Mouse (Mus musculus): ENCODE data around the gene Utp20.
"Not testable (repeated sequence)": the region's sequence is repeated elsewhere in the genome, so short reads cannot be mapped to it uniquely, and the experiment has no call there.

Gene Utp20

GRCm38 (mm10) chr10:88783135-88783534, 43.5 kb downstream of the Utp20 start:
- DNase-seq: not testable (repeated sequence)

- DNase-seq: no peak
These were observed 45.9 kb downstream of the Utp20 start for GRCm38 (mm10) chr10:88780716-88781115.

GRCm38 (mm10) chr10:88776206-88776605, 50.4 kb downstream of the Utp20 start:
- DNase-seq: no peak

GRCm38 (mm10) chr10:88772965-88773364, 53.6 kb downstream of the Utp20 start:
- DNase-seq: not testable (repeated sequence)

GRCm38 (mm10) chr10:88769676-88770075, 56.9 kb downstream of the Utp20 start:
- no peak for DNase-seq

- no peak for DNase-seq
These were observed 57.6 kb downstream of the Utp20 start for GRCm38 (mm10) chr10:88768961-88769360.

- DNase-seq: no peak
These were observed 61.0 kb downstream of the Utp20 start for GRCm38 (mm10) chr10:88765431-88766142.

- no peak for DNase-seq
These were observed 64.9 kb downstream of the Utp20 start for GRCm38 (mm10) chr10:88761524-88762212.

GRCm38 (mm10) chr10:88741426-88741825, 85.2 kb downstream of the Utp20 start:
- DNase-seq: no peak

- DNase-seq: no peak
These were observed 85.8 kb downstream of the Utp20 start for GRCm38 (mm10) chr10:88740781-88741180.

- no peak for DNase-seq
These were observed 86.8 kb downstream of the Utp20 start for GRCm38 (mm10) chr10:88739818-88740217.

- DNase-seq: not testable (repeated sequence)
These were observed 87.5 kb downstream of the Utp20 start for GRCm38 (mm10) chr10:88739074-88739473.

- peak in 1 of 2 experiments; percentile 7 for DNase-seq
These were observed 94.3 kb downstream of the Utp20 start for GRCm38 (mm10) chr10:88732309-88732622.

- no peak for DNase-seq
These were observed 94.9 kb downstream of the Utp20 start for GRCm38 (mm10) chr10:88731496-88732308.

- peak; percentile 91 for DNase-seq
These were observed 95.8 kb downstream of the Utp20 start, which contains the start of gene Arl1 for GRCm38 (mm10) chr10:88730571-88731495. Gene Arl1, plus strand, starts transcription at chr10:88730858.

GRCm38 (mm10) chr10:88728166-88728565, 98.4 kb downstream of the Utp20 start:
- DNase-seq: no peak

- DNase-seq: peak; percentile 57 to 62
These were observed 99.5 kb downstream of the Utp20 start for GRCm38 (mm10) chr10:88727128-88727527.

GRCm38 (mm10) chr10:88725343-88725742, 101.3 kb downstream of the Utp20 start:
- DNase-seq: peak; percentile 43 to 54

GRCm38 (mm10) chr10:88719618-88720017, 107.0 kb downstream of the Utp20 start:
- no peak for DNase-seq

GRCm38 (mm10) chr10:88717756-88718025, 108.9 kb downstream of the Utp20 start:
- DNase-seq: no peak

- no peak for DNase-seq
These were observed 109.4 kb downstream of the Utp20 start for GRCm38 (mm10) chr10:88716986-88717755.

GRCm38 (mm10) chr10:88715621-88716020, 111.0 kb downstream of the Utp20 start:
- DNase-seq: no peak
